ENCODE assay signal across 8 mouse cellular contexts in genomic region chr16:22440269-22440668, GRCm38 (mm10). TPM values are rescaled to one million over a fixed set of nuclear protein-coding genes. Genes with fewer than 3 reads are reported as not detected.
DNase-seq lines count a peak whose midpoint lies in the region; ATAC-seq lines count a peak whose summit lies in the region.

No protein-coding gene starts in this region.

- H3K36me3 ChIP-seq in hindbrain, embryonic 14.5 days (replicated peaks; ENCODE audit: control insufficient read depth, insufficient read depth): no peaks in the 10 kb centered on the region

- no peak for ATAC-seq in hindbrain, embryonic 14.5 days (ENCODE audit: low FRiP score)
- no peak for ATAC-seq in granulocyte monocyte progenitor cell, adult 5-6 weeks (replicated peaks; ENCODE audit: poor library complexity, severe bottlenecking)

- H3K4me2 ChIP-seq in hindbrain, embryonic 14.5 days (replicated peaks): peak overlapping the region; percentile 100

- peak overlapping the region; percentile 46 for H3K9ac ChIP-seq in hindbrain, embryonic 14.5 days

- WGBS in hindbrain, embryonic 14.5 days: under 1% methylated on average over 18 of the region's 18 CpGs

- peaks cover 51% of the 10 kb centered on the region for H3K27me3 ChIP-seq in hindbrain, embryonic 14.5 days (ENCODE audit: control insufficient read depth, insufficient read depth, low read length)

- H3K9me3 ChIP-seq in hindbrain, embryonic 14.5 days (ENCODE audit: control insufficient read depth, low read length): no peaks in the 10 kb centered on the region

- DNase-seq in R1 (ENCODE audit: low read depth, low spot score): peak; percentile 52
- DNase-seq in cerebellum, adult 9-11 months: peak; percentile 64
- DNase-seq in frontal cortex, postnatal 25 days (ENCODE audit: low spot score in 2 of 2): peak; percentile 29 to 43
- DNase-seq in hindbrain, embryonic 14.5 days (ENCODE audit: low spot score): peak; percentile 70
- DNase-seq in layer of hippocampus, postnatal 36 days: peak; percentile 54 to 56
- peak; percentile 39 for DNase-seq in lung, postnatal 25 days (ENCODE audit: low spot score)
- DNase-seq in right cerebral cortex, adult 2 months (ENCODE audit: low spot score in 2 of 2): peak; percentile 58 to 78

- H3K4me3 ChIP-seq in hindbrain, embryonic 14.5 days (replicated peaks; ENCODE audit: low read length): peak overlapping the region; percentile 79

- peak overlapping the region; percentile 44; the same call in 1 of the 2 replicates for H3K27ac ChIP-seq in hindbrain, embryonic 14.5 days

- H3K4me1 ChIP-seq in hindbrain, embryonic 14.5 days (replicated peaks; ENCODE audit: control insufficient read depth, insufficient read depth, low read length): peaks cover 12% of the 10 kb centered on the region

RNA-seq across cellular contexts. Expression of gene Etv5, which starts 0.8 kb away (rescaled TPM):
- 21.3 and 27.0 TPM in 2 replicates for polyA plus RNA-seq in hindbrain, embryonic 14.5 days (2014; fragmentation: Nextera tagmentation; extraction: Ambion mirVana)
- total RNA-seq in layer of hippocampus, postnatal 36 days (2021): 10 to 100 TPM; 47.5 to 49.4 TPM
- 2.8 and 5.4 TPM in 2 replicates for total RNA-seq in granulocyte monocyte progenitor cell, adult 5-6 weeks (2014; fragmentation: Nextera tagmentation)
- 1.8 and 2.5 TPM in 2 replicates for total RNA-seq in granulocyte monocyte progenitor cell, adult 5-6 weeks (2017)

Comparison
In these comparisons a context has a peak if more than half of its experiments do, and no peak if none do; other contexts are left out.
1. RNA of gene Etv5, which starts 0.8 kb away (total RNA-seq): 47.5 to 49.4 TPM in layer of hippocampus, postnatal 36 days; 1.8 to 5.4 TPM in granulocyte monocyte progenitor cell, adult 5-6 weeks; every median in the first group is over 4 times any median in the second.
2. Peak in every context shown above with its lines, with median percentiles within 50 percentile points of each other: DNase-seq.